Mouse (Mus musculus): ENCODE measurements at regions not wholly inside any gene's neighbourhood (a gene's known extent, or its start where the extent isn't known, plus 50 kb on each side); places are given as distances from the start of the nearest gene placed in this dataset.

DNA sequence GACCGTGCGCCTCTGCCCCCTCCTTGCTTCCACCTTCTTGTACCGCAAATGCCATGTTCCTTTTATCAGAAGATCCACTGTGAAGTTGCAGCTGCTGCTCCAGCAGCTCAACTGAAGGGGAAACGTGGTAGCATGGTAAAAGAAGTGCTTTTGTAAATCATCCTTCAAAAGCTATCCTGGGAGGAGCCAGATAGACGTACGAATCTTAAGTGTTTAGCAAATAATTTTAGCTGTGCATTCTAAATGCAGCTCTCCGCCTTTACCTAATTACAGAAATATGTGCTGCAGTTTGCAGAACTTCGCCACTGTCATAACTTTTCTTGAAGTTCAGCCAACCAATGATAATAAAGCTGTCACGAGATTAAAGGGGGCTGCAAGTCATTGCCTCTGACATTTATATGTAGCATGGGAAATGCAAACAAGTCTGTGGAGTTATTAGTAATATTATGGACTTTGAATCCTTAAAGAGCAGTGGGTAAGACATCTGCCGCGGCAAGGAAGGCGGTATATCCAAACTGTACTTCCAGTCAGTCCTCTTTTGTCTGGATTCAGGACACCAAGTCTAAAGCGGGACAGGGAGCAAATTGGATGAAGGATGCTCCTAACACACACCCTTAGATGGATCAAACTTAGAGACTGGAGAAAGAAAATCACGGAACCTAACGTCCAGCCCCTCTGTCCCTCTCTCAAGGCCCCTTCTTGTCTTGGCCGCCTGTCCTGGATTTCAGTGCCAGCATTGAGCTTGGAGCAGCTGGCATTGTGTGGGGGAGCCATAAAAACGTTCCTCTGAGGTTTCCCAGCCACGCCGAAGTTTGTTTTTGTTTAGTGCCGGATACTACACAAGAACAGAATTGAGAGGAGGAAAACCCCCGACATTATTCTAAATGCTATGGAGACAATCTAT is 320.7 kb downstream of the Epha7 start:
- DNase-seq (ENCODE audit: low read depth, low spot score) = no peak
- 11% methylated on average over 21 of the region's 21 CpGs for WGBS

DNA sequence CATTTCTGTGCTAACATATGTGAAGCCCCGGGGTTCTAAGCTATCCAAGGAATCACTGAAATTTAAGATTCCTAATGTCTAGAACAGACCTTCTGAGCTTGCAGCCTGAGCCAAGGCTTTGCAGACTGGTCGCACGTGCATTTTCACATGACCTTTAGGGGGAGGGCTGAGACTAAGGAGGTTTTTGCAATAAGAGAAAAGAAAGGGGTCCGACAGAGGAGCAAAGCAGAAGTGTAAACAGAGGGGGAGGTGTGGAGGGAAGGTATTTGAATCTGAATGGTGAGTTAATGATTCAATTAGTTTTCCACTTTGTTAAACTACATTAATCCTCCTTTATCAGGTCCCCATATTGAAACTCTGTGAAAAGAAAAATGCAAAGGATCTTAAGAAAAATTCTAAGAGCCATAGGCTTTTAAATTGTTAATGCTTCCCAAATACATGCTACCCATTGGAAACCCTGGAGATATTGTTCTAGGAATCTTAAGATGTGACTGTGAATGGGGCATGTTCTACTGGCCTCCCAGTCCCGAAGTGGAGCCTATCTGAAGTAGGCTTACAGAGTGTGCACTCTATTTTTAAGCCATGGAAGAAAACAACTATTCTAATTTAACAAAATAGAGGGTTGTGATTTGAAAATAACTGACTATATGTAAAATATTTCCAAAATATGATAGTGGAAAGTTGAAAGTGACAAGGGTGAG is 322.9 kb downstream of the Epha7 start:
- WGBS = 74% methylated on average over 5 of the region's 5 CpGs
- no peak for DNase-seq (ENCODE audit: low read depth, low spot score)

DNA sequence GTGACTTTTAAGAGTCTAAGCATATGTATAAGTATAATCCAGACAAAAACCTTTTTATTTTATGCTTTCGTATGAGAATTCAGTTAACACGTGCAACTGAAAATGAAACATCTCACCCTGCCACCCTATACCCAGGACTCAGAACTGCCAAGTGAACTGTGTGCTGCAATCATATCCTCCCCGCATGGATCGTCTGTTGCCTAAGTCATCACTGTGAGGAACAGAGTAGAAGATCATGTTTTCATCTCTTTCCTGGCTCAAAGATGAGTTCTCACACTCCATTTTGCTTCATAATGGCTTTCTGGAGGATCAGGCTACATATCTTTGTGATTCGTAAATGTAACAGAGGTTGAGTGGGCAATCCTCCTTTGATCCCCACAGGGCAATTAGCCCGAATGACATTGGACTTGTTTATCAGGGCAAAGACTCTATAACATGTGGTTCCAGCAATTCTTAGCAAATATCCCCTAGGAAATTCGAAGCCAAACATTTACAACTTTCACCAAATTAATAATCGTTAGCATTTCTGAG is 325.9 kb downstream of the Epha7 start:
- no peak for DNase-seq (ENCODE audit: low read depth, low spot score)
- 77% methylated on average over 8 of the region's 8 CpGs for WGBS

GRCm38 (mm10) chr4:29143415-29143814 is 330.5 kb downstream of the Epha7 start:
- DNase-seq (ENCODE audit: low read depth, low spot score) = no peak
- WGBS = 75% methylated on average over 1 of the region's 1 CpGs

- 83% methylated on average over 4 of the region's 4 CpGs for WGBS
- DNase-seq (ENCODE audit: low read depth, low spot score) = no peak
Measured at GRCm38 (mm10) chr4:29145242-29145641, 332.3 kb downstream of the Epha7 start.

DNA sequence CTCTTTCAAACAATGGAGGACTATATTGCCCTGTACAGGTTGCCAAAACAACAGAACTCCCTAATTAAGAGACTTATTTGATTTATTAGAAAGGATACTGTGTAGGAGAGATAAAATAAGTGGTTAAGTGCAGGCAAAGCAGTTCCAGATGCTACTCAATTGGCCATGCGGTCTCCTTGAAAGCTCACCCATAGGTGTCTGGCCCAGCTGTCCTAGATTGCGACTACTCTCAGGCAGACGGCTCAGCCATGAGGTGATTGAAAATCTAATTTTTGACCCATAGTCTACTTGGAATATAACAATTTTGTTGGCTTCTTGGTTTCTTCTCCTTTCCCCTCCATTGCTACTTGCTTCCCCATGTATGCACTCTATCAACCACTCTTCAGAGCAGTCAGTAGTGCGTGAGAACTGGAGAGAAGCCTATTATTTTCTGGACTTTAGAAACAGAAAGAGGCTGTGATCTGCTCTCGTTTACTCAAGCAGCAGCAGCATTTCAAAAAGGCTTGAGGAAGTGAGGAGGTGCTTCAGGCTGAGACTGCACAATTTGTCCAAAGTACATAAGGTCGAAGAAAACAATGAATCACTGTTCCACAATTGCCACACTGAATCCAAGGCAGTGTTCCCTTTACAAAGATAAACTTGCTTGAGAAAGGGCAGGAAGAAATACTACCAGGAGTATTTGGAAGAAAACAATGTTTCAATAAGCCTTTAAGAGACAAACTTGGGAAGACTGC is 339.4 kb downstream of the Epha7 start:
- 30% methylated on average over 6 of the region's 6 CpGs for WGBS
- DNase-seq (ENCODE audit: low read depth, low spot score) = peak; percentile 18

GRCm38 (mm10) chr4:29182494-29182893 is 369.6 kb downstream of the Epha7 start:
- DNase-seq (ENCODE audit: low read depth, low spot score) = no peak
- 68% methylated on average over 2 of the region's 2 CpGs for WGBS

DNA sequence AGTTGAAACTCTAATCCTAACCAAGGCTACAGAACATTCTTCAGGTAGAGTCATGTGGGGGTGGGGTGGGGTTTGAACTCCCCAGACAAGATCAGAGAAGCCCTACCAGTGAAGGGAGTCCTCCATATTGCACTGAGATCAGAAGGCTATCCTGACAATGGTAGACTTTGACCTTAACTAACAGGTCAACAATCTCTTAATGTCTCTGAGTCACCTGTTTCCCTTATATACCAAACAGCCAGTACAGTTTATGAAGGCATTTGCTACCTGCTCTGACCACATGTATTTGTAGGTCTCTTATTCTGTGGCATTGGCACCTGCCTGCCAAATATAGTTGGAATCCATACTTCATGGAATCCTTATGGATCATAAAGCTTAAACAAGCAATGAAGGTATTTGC is 370.5 kb downstream of the Epha7 start:
- DNase-seq (ENCODE audit: low read depth, low spot score) = peak; percentile 11

DNA sequence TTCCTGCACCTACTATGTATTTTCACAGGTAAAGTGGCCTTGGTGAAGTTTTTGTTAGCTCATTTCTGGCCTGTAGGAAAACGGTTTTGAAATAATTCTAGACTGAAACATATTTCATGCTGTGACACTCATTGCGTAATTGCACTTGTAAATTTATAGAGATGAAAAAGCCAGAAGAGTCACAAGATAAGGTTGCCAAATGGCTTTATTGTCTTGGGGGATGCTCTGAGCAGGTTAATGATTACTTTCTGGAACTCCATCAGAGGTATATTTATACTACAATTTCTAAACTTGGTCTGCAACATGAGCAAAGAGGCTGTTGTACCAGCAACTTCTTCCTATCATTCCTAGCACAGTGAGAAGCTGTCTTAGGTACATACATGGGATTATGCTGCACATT is 370.9 kb downstream of the Epha7 start:
- DNase-seq (ENCODE audit: low read depth, low spot score) = peak; percentile 7
- WGBS = 32% methylated on average over 2 of the region's 2 CpGs

DNA sequence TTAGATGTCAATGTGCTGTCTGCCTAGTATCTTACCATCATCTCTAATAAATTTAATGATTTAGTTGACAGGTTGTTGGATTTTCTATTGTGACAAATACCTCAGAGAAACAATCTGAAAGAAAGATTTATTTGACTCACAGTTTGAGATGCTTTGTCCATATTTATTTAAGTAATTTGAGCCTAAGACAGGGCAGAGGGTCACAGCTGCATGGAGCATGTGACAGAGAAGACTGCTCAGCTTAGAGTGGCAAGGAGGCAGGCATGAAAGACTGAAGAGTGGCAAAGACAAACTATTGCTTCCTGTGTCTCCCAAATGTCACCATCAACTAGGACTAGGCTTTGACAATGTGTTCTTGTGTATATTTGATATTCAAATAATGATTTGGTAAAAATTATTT is 388.0 kb downstream of the Epha7 start:
- DNase-seq (ENCODE audit: low read depth, low spot score) = no peak

All from large intestine, adult 2 months (tissue).